Mouse (Mus musculus): ENCODE measurements around the gene Glt1d1. TPM values are rescaled to one million over a fixed set of nuclear protein-coding genes. Genes with fewer than 3 reads are reported as not detected.

Gene Glt1d1
- polyA plus RNA-seq (2014; fragmentation: Illumina TruSeq; extraction: RNeasy Lipid Tissue Mini Kit (QIAGEN cat#74804)) = not detected

GRCm38 (mm10) chr5:127632167-127633145 lies at the start of gene Glt1d1, which contains the start of gene Slc15a4:
Glt1d1 (plus strand) TSS chr5:127632262.
Slc15a4 (minus strand) TSS chr5:127632897.

Other genes with a start within 250 kb of the Glt1d1 start
- gene Slc15a4, start 635 bp downstream of the Glt1d1 start, polyA plus RNA-seq (2014; fragmentation: Illumina TruSeq; extraction: RNeasy Lipid Tissue Mini Kit (QIAGEN cat#74804)) = 166 TPM

Data from ovary, adult 10 weeks (tissue).